Mouse (Mus musculus) liver, embryonic 11.5 days (tissue): ENCODE measurements around the gene Tmem108. TPM values are rescaled to one million over a fixed set of nuclear protein-coding genes. Genes with fewer than 3 reads are reported as not detected.

Experiments used
- ATAC-seq: fragments of 200-750 bp; cut with Nextera tagmentation; replicated peaks from 2 replicates; pipeline ENCODE4 v1.8.0; 2017; ENCODE audit warnings: moderate number of reproducible peaks, mild to moderate bottlenecking, moderate TSS enrichment, moderate library complexity; ENCODE audit not compliant: low FRiP score
- DNase-seq: peaks from one replicate; pipeline ENCODE4 v3.0.0-alpha.2; 2017; ENCODE audit warnings: low spot score
- H3K27ac ChIP-seq: fragments of 300-500 bp; sonication (generic); 2 replicates; pipeline ENCODE4 v1.5.1; 2014; ENCODE audit warnings: mild to moderate bottlenecking, low read depth, low read length, control low read depth
- H3K27me3 ChIP-seq: fragments of 300-500 bp; sonication (generic); replicated peaks from 2 replicates; pipeline ENCODE4 v1.6.1; 2014; ENCODE audit warnings: low read length, mixed read lengths; ENCODE audit not compliant: control insufficient read depth, insufficient read depth
- H3K36me3 ChIP-seq: fragments of 300-500 bp; sonication (generic); 2 replicates; pipeline ENCODE4 v1.6.1; 2014; ENCODE audit warnings: mild to moderate bottlenecking, low read length, moderate library complexity, mixed read lengths; ENCODE audit not compliant: control insufficient read depth, insufficient read depth
- H3K4me1 ChIP-seq: fragments of 300-500 bp; sonication (generic); replicated peaks from 2 replicates; pipeline ENCODE4 v1.6.1; 2014; ENCODE audit warnings: low read length, mixed read lengths; ENCODE audit not compliant: control insufficient read depth, insufficient read depth
- H3K4me2 ChIP-seq: fragments of 300-500 bp; sonication (generic); 2 replicates; pipeline ENCODE4 v1.6.1; 2014; ENCODE audit warnings: mild to moderate bottlenecking, control low read depth, moderate library complexity
- H3K4me3 ChIP-seq: fragments of 300-500 bp; sonication (generic); 2 replicates; pipeline ENCODE4 v1.5.1; 2014; ENCODE audit warnings: low read depth, low read length, control low read depth
- H3K9ac ChIP-seq: fragments of 300-500 bp; sonication (generic); 2 replicates; pipeline ENCODE4 v1.6.1; 2014; ENCODE audit warnings: low read depth, low read length, control low read depth
- H3K9me3 ChIP-seq: fragments of 300-500 bp; sonication (generic); 2 replicates; pipeline ENCODE4 v1.6.1; 2016; ENCODE audit warnings: low read length, inconsistent platforms, mixed read lengths; ENCODE audit not compliant: control insufficient read depth
- WGBS: fragments of 180-500 bp; shearing (Covaris S2); extraction: QIAGEN DNeasy Blood & Tissue Kit; methylation state at CpG from one replicate; pipeline ENCODE4 v1.1.7; 2014; 5-methylcytosine and 5-hydroxymethylcytosine counted together
- polyA plus RNA-seq: library from polyadenylated mRNA; unstranded; fragments of >200 nt; fragmentation: Nextera tagmentation; extraction: Ambion mirVana; gene quantifications from 2 replicates; pipeline ENCODE4 v1.2.1, GENCODE M21; 2014

Tmem108 gene
- polyA plus RNA-seq, 1 experiment from 2014 or later: 17.6 TPM

- Histone ChIP-seq H3K9ac (no peak overlapping the region), H3K27ac (no peak overlapping the region), H3K4me3 (no peak overlapping the region), H3K9me3 (no peaks in the 10 kb centered on the region), H3K27me3 (no peaks in the 10 kb centered on the region), H3K4me1 (no peaks in the 10 kb centered on the region), H3K4me2 (no peak overlapping the region), H3K36me3 (no peaks in the 10 kb centered on the region)
- DNase-seq (no peak), ATAC-seq (no peak)
- 65% methylated on average over 7 of the region's 7 CpGs for WGBS
Measured at GRCm38 (mm10) chr9:103443824-103444185, 317.8 kb downstream of the Tmem108 start.

- no peak overlapping the region for H3K4me3 ChIP-seq
- no peak overlapping the region for H3K27ac ChIP-seq
- no peak overlapping the region for H3K9ac ChIP-seq
- H3K27me3 ChIP-seq: no peaks in the 10 kb centered on the region
- no peak overlapping the region for H3K4me2 ChIP-seq
- DNase-seq (no peak), ATAC-seq (no peak)
- 58% methylated on average over 13 of the region's 13 CpGs for WGBS
- no peaks in the 10 kb centered on the region for H3K9me3 ChIP-seq
- no peaks in the 10 kb centered on the region for H3K36me3 ChIP-seq
- H3K4me1 ChIP-seq: no peaks in the 10 kb centered on the region
Measured at GRCm38 (mm10) chr9:103443121-103443823, 318.4 kb downstream of the Tmem108 start.

GRCm38 (mm10) chr9:103440597-103440996 is 321.0 kb downstream of the Tmem108 start:
- DNase-seq (no peak), ATAC-seq (no peak)
- no peaks in the 10 kb centered on the region for H3K9me3 ChIP-seq
- H3K4me1 ChIP-seq: no peaks in the 10 kb centered on the region
- H3K27me3 ChIP-seq: no peaks in the 10 kb centered on the region
- no peak overlapping the region for H3K9ac ChIP-seq
- no peak overlapping the region for H3K4me3 ChIP-seq
- 47% methylated on average over 3 of the region's 3 CpGs for WGBS
- no peak overlapping the region for H3K4me2 ChIP-seq
- H3K36me3 ChIP-seq: no peaks in the 10 kb centered on the region
- H3K27ac ChIP-seq: no peak overlapping the region

- DNase-seq (no peak), ATAC-seq (no peak)
- WGBS: 87% methylated on average over 5 of the region's 5 CpGs
- no peak overlapping the region for H3K4me3 ChIP-seq
- no peak overlapping the region for H3K27ac ChIP-seq
- H3K27me3 ChIP-seq: no peaks in the 10 kb centered on the region
- H3K4me2 ChIP-seq: no peak overlapping the region
- H3K36me3 ChIP-seq: no peaks in the 10 kb centered on the region
- H3K9me3 ChIP-seq: no peaks in the 10 kb centered on the region
- no peak overlapping the region for H3K9ac ChIP-seq
- peaks cover 2% of the 10 kb centered on the region for H3K4me1 ChIP-seq
Measured at GRCm38 (mm10) chr9:103437104-103437503, 324.5 kb downstream of the Tmem108 start.

GRCm38 (mm10) chr9:103434116-103434515 is 327.5 kb downstream of the Tmem108 start:
- peaks cover 3% of the 10 kb centered on the region for H3K4me1 ChIP-seq
- H3K9me3 ChIP-seq: no peaks in the 10 kb centered on the region
- H3K4me2 ChIP-seq: no peak overlapping the region
- no peaks in the 10 kb centered on the region for H3K36me3 ChIP-seq
- H3K27me3 ChIP-seq: no peaks in the 10 kb centered on the region
- WGBS: 49% methylated on average over 4 of the region's 4 CpGs
- no peak overlapping the region for H3K27ac ChIP-seq
- no peak overlapping the region for H3K4me3 ChIP-seq
- H3K9ac ChIP-seq: no peak overlapping the region
- no peak for DNase-seq
- ATAC-seq: peak; percentile 36; the same call in 1 of the 2 replicates

Other genes starting within 250 kb of the Tmem108 start
- gene Nphp3, start 240.7 kb upstream of the Tmem108 start, polyA plus RNA-seq: 3.2 and 3.9 TPM in 2 replicates